Mouse (Mus musculus) monocyte, adult 5-6 weeks (primary cell): ENCODE data around the gene Cep170b. TPM values are rescaled to one million over a fixed set of nuclear protein-coding genes. Genes with fewer than 3 reads are reported as not detected.

Experiments used
- ATAC-seq: fragments of 153-309, 156-312 bp; replicated peaks from 2 replicates; pipeline ENCODE4 v1.8.0; 2017; ENCODE audit warnings: mild to moderate bottlenecking; ENCODE audit not compliant: low TSS enrichment, insufficient number of reproducible peaks, severe bottlenecking, poor library complexity, low FRiP score
- total RNA-seq: library from RNA; stranded (forward); fragments of 200-1000, 200-491, 200-594 nt; gene quantifications from 3 replicates; pipeline ENCODE4 v1.2.3, GENCODE M21; 2017

The Cep170b gene
- total RNA-seq, 1 experiment from 2014 or later = not detected

DNA sequence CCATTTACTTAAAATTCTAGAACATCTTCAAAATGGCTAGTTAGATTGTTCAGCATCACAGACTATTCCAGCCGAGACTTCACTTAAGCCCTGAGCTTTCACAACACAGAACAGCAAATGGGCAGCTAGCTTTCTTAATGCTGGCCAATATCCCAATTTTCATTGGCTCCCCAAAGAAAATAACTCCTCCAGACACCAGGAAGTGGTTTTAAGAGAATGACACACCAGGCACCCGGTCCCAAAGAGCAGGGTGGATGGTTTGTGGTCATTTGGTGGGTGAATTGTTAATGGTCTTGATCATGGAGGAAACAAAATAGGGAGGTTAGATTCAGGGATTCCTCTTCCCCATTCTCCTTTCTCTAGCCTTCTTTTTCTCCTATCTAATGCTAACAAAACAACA is 32.1 kb downstream of the Cep170b start:
- ATAC-seq = no peak; the same call in 1 of the 2 replicates

DNA sequence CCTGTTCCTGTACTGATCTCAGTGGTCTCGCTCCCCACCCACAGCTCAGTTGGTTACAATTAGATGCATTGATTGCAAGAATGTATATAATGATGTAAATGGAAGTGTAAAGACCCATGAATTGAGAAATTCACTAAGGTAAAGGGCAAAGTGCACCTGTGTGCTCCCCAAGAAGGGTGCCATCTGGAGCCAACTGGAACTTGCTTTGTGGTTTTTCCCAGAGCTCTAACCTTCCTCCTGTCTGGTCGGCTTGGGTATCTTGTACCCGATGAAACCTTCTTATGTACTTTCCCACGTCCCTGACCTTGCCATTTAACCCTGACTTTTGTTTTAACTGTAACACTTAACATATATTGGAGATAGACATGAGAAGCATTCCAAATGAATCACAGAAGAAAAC is 35.6 kb downstream of the Cep170b start:
- ATAC-seq = no peak

DNA sequence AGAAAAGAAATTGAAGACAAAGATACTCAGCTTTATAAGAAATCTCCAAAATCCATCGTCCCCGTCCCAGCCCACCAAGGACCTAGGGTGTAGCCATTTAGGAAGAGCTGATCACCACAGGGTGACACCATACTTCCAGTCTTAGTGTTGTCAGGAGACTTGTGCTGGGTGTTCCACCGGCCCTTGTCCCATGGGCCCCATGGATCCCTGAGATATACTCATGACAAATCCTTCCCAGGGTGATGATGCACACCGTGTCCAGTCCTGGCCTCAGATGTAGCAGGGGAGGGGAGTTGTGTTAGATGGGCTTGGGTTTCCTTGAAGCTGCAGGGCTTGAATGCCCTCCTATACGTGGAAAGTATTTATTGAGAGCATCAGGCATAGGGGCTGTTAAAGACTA is 37.6 kb downstream of the Cep170b start:
- no peak for ATAC-seq

DNA sequence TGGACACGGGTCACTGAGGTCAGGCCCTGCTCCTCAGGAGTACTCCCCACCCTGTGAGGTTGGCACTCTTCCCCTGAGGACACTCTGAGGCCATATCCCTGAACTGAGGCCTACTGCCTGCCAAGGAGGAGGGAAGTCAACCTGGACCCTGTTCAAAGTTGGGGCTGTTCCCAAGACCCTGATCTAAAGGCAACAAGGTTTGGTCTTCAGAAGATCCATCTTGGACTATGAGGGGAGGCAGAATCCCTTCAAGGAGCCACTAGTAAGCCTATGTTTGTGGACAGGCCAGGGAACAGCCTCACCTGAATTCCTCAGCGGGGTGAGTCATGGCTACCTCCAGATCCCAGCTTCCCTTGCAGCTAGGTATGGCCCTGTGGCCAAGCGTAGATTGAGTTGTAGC is 39.2 kb downstream of the Cep170b start:
- ATAC-seq = no peak

DNA sequence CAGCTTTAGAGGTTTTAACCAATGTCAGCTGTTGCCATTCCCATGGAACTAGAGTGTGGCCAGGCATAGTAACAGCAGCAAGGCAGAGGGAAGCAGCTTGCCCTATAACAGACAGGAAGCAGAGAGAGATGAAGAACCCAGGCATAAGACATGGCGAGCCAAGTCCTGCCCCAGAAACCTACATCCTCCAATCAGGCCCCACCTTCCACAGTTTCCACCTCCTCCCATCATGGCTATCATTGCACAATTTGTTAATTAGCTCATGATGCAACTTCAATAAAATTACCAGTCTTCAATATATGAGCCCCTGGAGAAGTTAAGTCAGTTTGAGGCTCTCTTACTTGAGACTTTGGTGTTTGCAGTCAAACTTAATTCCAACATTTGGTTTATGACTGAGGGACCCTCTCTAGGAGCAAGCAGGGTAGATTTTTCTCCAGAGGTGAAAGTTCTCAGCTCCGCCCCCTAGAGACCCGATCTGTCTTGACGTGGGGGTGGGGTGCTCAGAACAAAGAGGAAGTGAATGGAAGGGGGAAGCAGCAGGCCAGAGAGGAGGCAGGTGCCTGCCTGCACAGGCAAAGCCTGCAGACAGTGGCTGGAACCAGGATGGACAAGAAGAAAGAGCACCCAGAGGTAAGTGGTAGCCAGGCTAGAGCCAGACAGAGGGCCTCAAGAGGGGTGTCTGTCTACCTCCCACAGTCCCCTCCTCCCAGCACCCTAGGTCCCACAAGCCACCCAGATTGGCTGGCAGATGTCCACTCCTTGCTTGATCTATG is 40.1 kb downstream of the Cep170b start, which contains the start of gene Pld4:
Gene Pld4 (plus strand): TSS at position 502 of the 773 bp plus-strand sequence.
- peak; percentile 68 for ATAC-seq

DNA sequence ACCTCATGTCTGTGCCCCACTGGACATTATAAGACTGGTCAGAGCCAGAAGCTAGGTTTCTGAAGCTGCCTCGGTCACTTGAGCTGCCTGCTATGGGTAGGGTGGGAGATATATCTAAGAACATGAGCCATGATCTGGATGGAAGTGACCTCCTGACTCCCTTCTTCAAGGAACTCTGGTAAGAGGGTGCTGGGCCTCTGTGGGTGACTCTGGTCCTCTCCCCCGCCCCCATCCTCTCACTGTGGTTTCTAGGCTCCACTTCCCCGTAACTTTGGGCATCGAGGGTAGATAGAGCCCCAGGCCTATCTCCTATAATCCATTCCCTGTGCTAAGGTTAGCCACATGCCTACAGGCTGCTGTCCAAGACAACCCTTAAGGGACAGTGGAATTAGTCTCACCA is 41.2 kb downstream of the Cep170b start:
- 0 out of 2 replicates have a peak, but pooled peaks have one; percentile 25 for ATAC-seq

DNA sequence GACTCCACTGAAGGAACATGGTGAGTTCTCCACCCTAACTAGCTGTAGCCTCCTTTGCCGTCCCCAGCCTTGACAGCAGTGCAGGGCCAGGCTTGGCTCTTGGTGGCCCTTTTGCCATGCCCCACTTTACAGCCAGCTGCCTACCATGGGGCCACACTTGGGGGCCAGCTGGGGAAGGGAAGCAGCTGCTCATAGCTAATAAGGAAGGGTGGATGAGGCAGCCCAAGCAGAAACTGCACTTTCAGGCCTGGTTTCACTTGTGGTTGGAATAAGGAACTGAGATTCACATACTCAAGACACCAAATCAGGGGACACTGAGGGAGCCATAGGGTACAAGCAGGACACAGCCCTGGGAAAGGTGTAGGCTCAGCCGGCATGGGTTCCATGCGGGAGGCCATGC is 41.8 kb downstream of the Cep170b start:
- ATAC-seq = peak; percentile 83

DNA sequence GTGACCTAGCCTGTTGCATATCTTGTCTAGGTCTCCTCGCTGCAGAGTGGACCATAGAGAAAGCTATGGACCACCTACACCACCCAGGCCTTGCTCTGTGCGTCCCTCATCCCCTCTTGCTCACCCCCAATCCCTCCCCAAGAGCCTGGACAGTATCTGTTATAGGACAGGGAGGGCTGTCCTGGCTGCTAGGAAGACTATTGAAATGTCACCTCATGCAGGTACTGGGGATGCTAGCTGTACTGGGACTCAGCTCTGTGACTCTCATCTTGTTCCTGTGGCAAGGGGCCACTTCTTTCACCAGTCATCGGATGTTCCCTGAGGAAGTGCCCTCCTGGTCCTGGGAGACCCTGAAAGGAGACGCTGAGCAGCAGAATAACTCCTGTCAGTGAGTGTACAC is 42.9 kb downstream of the Cep170b start:
- ATAC-seq = no peak

DNA sequence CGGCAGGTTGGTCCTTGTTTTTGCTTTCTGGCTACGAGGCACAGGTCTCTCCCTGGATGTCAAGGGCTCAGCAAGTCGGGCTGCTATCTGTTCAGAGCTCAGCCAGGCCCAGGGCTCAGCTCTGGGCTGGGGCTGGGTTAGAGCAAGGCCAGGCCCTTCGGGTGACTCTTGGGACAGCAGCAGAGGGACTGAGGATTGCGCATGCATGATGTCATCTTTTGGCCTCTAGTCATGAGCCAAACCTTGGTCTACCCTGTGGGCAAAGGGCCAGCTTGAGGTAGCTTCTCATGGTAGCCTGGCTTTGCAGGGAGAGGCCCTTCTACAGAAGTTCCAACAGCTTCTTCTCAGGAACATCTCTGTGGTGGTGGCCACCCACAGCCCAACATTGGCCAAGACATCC is 43.9 kb downstream of the Cep170b start:
- no peak for ATAC-seq

DNA sequence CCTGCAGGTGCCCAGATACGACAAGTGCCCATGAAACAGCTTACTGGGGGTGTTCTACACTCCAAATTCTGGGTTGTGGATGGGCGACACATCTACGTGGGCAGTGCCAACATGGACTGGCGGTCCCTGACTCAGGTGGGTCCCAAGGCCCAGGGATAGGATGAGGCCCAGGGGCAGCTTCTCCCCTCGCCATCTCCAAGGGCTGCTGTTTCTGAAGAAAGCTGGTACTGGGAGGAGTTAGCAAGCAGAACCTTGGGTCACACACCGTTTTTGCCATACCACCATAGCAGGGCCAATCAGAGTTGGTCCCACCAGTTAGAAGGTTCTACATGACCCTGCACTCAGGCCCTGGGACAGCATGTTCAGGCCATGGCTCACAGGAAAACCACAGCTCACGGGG is 44.7 kb downstream of the Cep170b start:
- ATAC-seq = no peak

DNA sequence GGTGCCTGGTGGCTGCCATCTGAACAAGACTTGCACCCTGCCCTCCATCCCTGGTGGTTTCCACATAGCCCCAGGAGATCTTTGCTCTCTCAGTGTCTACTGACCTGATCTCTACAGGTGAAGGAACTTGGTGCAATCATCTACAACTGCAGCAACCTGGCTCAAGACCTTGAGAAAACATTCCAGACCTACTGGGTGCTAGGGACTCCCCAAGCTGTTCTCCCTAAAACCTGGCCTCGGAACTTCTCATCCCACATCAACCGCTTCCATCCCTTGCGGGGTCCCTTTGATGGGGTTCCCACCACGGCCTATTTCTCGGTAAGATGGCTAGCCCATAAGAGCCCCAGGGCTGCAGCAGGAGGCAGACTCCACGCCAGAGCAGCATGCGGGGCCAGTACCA is 46.3 kb downstream of the Cep170b start:
- no peak for ATAC-seq

DNA sequence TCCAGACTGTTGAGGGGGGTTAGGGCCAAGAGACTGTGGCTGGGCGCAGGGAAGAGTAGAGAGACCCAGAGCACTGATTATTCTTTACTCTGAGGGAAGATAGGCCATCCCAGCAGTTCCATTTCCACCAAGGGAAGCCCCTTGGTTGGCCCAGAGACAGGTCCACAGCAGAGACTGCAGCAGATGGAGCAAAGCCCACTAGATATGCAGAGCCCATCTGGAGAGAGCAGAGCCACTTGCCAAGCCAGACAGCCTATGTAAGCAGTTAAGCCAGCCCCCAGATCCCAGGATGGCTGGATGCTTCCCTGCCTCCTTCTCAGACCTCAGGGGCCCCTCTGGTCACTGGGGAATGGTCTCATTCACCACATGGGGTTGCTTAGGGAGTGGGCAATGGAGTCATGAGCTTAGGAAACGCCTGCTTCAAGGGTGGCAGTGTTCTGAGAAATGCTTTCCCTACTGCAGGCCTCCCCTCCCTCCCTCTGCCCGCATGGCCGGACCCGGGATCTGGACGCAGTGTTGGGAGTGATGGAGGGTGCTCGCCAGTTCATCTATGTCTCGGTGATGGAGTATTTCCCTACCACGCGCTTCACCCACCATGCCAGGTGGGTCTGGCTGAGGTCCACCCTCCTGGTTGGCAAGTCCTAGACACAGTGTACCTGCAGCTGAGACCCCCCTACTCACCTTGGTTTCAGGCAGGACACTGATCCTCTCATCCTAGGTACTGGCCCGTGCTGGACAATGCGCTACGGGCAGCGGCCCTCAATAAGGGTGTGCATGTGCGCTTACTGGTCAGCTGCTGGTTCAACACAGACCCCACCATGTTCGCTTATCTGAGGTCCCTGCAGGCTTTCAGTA is 47.0 kb downstream of the Cep170b start:
- ATAC-seq = no peak

DNA sequence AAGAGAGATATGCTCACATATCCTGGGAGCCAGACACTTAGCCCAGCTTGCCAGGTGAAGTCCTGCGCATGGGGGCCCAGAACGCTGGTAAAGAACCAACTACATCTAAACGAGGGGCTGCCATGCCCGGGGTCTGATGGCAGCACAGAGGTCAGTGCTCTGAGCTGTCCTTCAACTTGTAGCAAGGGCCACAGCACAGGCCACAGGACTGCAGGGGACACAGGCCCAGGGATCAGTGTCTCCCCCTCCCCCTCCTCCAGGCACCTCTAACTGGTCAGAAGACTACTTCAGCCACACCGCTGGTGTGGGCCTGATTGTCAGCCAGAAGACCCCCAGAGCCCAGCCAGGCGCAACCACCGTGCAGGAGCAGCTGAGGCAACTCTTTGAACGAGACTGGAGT is 47.9 kb downstream of the Cep170b start:
- no peak for ATAC-seq

DNA sequence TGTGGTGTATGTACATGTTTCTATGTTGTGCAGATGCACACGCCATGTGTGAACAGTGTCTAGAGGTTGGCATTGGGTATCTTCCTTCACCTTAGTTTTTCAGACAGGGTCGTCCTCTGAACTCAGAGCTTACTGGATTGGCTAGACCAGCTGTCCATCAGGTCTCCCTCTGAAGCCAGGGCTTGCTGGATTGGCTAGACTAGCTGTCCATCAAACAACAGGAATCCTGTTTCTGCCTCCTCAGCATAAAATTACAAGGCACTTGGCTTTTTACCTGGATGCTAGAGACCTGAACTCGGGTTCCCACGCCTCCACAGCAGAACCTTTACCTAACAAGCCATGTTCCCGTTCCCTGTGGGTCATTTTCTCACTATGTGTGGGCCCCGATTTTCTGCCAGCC is 48.8 kb downstream of the Cep170b start:
- no peak for ATAC-seq

DNA sequence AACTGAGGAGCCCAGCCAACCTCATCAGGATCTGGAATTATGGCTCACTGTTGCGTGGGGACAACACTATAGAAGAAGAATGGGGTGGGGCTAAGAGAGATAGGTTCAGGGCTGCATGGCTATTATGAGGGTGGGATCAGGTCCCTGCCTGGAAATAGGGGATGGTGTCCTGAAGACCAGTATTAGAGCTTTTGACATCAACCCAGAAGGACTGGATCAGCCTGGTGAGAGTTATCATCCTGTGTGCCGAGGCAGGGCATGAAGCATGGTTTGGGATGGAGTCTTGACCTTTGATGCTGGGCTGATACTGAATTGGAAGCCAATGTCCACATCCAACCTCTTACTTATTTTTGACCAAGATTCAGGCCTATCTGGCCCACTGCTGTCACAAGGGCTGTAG is 49.5 kb downstream of the Cep170b start:
- no peak for ATAC-seq

DNA sequence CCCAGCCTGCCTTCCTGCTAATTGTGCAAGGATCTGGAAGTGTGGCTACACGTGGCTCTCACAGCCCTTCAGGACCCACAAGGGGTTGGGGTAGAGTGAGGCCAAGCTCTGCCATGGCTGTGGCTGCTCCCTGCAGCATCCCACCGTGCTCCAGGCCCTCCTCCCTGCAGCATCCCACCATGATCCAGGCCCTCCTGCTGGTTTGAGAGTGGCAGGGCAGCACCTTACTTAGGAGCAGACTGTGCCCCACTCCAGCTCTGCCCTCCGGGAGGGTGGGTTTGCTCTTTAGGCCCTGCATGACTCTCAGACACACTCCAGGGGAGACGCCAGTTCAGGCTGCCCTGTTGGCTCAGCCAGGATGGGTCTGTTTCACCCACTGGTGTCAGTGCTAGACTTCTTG is 50.1 kb downstream of the Cep170b start:
- ATAC-seq = no peak

DNA sequence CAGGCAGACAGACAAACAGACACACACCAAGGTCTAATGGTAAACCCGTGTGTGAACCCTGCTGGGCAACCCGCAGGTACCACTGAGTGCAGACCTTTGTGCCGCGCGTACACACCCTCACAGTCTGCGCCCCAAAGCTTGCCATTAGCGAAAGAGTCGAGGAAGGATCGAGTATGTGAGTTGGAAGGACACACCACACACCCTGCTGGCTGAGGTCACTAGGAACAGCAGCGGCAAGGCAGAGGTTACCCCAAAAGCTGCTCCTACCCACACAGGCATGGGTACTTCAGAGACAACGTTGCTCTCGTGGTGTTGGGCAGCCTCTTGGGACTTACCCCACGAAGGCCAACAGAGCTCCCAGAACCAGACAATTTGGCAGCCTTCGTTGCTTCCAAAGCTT is 52.1 kb downstream of the Cep170b start:
- no peak for ATAC-seq

DNA sequence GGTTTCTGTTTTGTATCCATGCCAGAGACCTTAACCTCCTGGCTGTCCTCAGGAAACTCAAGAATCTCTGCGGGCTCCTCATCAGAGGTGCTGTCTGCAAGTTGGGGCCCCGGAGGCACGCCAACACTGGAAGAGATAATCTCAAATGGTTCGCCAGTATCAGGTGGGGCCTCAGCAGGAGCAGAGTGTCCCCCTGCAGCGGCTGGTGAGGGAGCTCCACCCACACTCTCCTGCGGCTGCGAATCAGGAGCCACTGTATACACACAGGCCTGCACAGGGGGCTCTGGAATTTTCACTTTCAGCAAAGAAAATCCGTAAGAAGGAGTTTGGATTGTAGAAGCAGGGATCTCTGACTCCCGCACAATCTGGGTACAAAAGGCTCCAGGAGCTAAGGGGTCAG is 53.1 kb downstream of the Cep170b start:
- ATAC-seq = no peak

DNA sequence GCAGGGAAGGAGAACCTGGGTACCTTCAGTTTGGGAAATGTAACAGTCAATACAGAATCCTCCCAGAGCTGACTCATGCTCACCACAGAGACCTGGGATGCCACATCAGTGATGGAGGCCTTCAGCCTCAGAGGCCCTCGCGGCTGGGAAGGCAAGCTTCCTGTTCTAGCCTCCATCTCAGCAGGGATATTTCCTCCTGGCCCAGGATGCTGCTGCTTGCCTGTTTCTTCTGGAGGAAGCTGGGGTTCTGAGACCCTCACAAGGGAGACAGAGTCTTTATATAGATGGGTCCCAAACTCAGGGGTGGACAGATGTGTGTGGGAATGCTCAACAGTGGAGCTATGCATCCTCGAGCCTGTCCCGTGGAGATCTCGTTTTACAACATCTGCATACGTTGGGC is 53.8 kb downstream of the Cep170b start:
- ATAC-seq = 0 out of 2 replicates have a peak, but pooled peaks have one; percentile 28

DNA sequence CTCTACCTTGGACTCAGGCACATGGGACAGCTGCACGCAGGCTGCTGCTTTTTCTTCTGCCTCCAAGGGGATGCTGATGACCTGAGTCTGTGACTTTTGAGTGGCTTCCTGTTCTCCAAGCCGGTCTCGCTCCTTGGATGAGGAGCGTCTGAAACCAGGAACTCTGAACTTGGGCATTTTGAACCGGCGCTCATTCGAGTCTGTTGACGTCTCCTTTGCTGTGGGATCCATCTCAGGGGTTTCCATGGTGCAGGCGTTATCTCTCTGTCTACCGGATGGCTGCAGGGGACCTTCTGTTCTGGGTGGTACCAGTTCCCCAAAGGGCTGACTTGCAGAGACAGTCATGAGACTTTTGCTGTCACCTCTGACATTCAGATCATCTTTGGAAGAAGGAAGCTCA is 54.2 kb downstream of the Cep170b start:
- ATAC-seq = no peak
